Mouse (Mus musculus) NIH3T3 (cell line): ENCODE measurements at regions not wholly inside any gene's neighbourhood (a gene's known extent, or its start where the extent isn't known, plus 50 kb on each side); places are given as distances from the start of the nearest gene placed in this dataset.
"Not testable (repeated sequence)": the region's sequence is repeated elsewhere in the genome, so short reads cannot be mapped to it uniquely, and the experiment has no call there.

ENCODE experiments used
- DNase-seq: peaks from one replicate; pipeline ENCODE4 v3.0.0-alpha.2; 2012; ENCODE audit warnings: low read depth

- no peak for DNase-seq
Observed at GRCm38 (mm10) chr4:16944901-16945300, 2660.3 kb upstream of the Gm12353 start.

GRCm38 (mm10) chr4:16954591-16954990 is 2650.7 kb upstream of the Gm12353 start:
- not testable (repeated sequence) for DNase-seq

GRCm38 (mm10) chr4:16954991-16955390 is 2650.3 kb upstream of the Gm12353 start:
- not testable (repeated sequence) for DNase-seq

GRCm38 (mm10) chr4:16981733-16982230 is 2623.5 kb upstream of the Gm12353 start:
- no peak for DNase-seq

GRCm38 (mm10) chr4:17026685-17027084 is 2578.6 kb upstream of the Gm12353 start:
- peak; percentile 40 for DNase-seq
